Mouse (Mus musculus) left cerebral cortex, postnatal 36 days (tissue): ENCODE results near the gene Nnmt. TPM values are rescaled to one million over a fixed set of nuclear protein-coding genes. Genes with fewer than 3 reads are reported as not detected.

ENCODE experiments used
- DNase-seq, 2 experiments: peaks; one replicate each; pipeline ENCODE4 v3.0.0; 2021 to 2022; ENCODE audit warnings: low spot score in 2 of 2, mixed read lengths in 1 of 2
- intact Hi-C: fragments of 180-260 bp; cut with DNase I; formaldehyde crosslinking; loops from one replicate; pipeline ENCODE4 v1.15.1; 2025
- total RNA-seq, 2 experiments: library from RNA; stranded (reverse); gene quantifications; 2 replicates each; pipeline ENCODE4 v1.2.3; 2021

Gene Nnmt
- total RNA-seq, result under 1 TPM; 0.62 to 0.91 TPM

DNA sequence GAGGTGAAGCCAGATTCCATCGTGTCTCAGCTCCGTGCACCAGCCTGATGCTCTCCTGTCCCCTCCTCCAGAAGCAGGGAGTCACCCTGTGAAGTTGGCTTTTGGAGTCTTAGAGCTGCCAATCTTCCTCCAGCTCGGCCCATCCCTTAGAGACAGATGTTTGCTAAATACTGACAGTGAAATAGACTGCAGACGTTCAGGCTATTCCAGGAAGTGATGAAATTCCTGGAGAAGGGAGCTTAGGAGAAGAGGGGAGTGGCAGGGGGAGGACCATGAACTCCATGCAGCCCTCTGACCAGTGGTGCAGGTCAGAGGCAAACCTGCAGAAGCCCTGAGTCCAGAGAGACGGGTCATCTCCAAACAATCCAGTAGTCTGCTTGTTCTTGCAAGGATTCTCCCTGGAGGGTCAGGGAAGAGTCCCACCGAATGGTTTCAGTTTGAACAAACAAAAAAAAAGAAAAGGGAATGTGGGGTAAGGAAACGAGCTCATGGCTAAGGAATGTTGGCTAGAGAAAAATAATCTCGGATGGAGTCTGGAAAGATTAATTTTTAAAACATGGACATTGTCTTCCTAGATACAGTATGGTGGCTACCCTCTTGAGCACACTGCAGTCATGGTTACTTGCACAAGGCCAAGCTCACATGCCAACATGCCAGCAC lies at the start of gene Nnmt:
Gene Nnmt (minus strand): TSS at position 215 of the 660 bp plus-strand sequence.
- intact Hi-C loops, result no loop called here
- DNase-seq, result no peak

DNA sequence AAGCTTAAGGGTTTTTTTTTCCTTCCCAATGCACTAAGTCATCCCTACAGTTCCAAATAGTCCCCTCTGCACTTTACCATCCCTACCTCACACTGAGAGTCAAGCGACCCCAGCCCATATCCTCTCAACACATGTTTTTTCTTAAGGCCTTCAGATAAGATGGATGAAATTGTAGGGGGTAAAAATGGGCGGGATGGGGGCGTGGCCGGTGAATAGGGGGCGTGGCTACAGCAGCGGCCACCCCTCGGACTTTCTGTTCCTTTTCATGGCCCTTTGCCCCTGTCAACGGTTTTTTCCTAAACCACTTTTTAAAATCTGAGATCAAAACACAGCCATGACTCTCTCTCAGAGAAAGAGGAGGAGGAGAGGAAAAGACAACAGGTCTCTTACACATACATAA lies 49.8 kb upstream of the Nnmt start:
- DNase-seq, result no peak
- intact Hi-C loops, result no loop called here

DNA sequence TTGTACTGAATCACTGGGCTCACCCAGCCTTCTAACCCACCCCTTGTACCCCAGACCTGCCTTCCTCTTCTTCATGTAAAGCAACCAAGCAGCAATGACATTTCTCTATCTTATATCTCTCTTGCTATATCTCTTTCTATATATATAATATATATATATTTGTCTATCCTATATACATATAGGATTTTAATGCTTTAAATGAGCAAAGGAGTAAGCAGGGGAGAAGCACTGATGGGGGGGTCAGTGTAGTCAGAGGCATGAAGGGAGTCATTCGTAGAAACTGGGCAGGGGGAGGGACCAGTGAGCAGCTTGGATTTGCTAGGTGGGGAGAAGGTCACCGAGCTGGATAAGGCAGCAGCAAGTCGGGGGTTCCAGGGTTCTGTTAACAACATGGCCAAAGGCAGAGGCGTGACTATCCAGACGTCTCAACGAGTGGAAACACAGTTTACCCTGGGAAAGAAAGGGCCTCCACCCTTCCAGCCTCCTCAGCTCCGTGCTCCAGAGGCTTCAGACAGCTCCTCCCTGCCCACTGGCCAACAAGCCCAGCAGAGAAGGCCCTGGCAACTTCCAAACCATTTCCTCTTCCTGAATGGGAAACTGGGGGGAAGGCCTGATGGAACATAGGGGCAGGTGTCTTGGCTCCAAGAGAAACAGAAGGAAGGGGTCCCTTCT lies 48.6 kb upstream of the Nnmt start:
- intact Hi-C loops, result no loop called here

DNA sequence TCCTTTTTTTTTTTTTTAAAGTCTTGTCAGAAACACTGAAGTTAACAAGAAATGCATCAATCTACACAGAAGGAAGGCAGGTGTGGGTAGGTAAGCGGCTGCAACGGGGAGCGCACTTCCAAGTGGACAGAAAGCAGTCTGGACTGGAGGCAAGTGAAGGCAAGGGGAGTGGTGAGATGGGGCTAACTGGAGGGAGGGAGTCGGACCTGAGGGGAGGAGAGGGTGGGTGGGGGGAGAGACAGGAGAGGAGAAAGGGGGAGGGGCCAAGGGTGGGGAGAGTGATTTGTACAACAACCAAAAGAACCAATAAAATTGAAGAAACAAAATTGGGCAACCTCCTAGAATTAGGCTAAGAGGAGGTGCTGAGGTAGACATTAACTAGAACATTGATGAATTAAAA lies 47.1 kb upstream of the Nnmt start:
- no peak for DNase-seq
- intact Hi-C loops, result no loop called here

More for the DNA sequence above, 48.6 kb upstream of the Nnmt start:
- no peak for DNase-seq

DNA sequence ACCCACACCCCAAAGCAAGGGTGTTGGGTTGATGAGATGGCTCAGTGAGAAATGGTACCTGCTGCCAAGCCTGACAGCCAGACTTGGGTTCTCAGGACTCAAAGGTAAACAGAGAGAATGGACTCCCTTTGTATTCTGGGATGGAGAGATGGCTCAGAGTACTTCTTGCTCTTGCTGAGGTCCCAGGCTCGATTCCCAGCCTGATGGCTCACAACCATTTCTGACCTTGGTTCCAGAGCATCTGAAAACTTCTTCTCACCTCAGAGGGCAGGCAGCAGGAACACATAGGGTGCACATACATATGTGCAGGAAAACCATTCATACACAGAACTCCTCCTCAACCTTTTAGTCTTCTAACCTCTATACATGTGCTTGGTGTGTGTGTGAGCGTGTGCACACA lies 45.9 kb upstream of the Nnmt start:
- no peak for DNase-seq
- intact Hi-C loops, result no loop called here

DNA sequence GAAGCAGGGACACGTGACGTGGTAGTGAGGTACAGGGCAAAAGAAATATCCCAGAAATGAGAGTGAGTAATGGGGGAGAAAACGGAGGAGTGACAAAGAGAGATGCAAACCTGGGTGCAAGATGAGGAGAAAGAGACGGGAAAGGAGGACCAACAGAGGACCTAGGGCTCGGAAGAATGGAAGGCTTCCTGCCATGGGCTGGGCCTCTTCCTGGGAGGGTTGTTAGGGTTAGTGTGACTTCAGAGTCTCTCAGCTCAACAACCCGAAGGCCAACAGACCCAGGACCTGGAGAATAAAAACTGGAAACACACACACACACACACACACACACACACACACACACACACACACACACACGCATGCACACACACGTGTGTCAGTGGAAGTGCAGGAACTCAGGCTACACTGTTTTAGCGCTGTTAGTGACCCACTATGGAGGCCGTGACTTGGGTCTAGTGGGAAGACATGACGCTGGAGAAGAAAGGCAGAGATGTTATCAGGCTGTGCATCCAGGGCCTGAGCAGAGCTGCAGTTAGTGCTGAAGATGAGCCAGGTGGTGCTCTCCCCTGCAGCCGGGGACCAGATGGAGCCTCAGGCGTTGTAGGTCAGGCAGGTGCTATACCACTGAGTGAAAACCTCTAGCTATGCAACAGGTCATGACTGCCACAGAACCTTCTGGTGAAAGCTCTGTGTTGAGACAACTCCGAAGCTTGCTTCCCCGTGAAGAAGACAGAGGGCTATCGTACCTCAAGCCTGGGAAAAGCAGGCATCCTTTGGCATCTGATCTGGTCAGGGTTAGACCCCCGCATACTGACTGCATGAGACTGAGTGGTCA lies 45.1 kb upstream of the Nnmt start:
- DNase-seq, result no peak
- intact Hi-C loops, result loop anchor here (2.0 to 5.0 kb wide), 2 partner anchors 187 to 402 kb away; partner anchors contain the start of gene Zbtb16

DNA sequence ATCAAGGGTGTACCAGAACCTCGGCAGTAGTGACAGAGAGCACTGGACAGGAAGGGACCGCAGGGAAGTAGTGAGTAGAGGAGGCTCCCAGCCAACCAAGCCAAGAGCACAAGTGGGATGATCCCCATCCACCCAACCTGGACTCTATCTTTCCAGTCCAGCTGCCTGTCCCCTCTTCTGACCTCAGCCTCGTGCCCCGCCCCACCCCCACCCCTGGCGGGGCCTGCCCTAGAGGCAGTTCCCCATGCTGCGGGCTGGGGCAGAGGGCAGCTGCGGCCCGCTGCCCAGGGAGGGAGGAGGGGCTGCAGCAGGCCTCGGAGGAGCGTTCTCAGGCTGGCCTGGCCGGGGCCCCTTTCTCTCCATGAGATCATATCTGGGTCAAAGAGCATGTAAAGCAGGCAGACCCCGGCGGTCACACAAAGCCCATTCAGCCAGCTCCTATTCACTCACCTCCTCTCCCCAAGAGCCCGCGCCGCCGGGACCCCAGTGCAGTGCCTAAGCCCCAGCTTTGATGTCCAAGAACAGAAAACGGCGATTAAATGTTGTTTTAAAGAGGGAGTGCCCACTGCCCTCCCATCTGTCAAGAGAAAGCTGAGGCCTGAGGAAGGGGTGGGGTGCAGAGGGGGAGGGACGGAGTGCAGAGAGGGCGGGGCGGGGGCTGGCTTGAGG lies 44.3 kb upstream of the Nnmt start:
- DNase-seq, result peak in 1 of 2 experiments; percentile 30
- intact Hi-C loops, result loop anchor here (2.0 to 5.0 kb wide), 2 partner anchors 188 to 403 kb away; partner anchors contain the start of gene Zbtb16

DNA sequence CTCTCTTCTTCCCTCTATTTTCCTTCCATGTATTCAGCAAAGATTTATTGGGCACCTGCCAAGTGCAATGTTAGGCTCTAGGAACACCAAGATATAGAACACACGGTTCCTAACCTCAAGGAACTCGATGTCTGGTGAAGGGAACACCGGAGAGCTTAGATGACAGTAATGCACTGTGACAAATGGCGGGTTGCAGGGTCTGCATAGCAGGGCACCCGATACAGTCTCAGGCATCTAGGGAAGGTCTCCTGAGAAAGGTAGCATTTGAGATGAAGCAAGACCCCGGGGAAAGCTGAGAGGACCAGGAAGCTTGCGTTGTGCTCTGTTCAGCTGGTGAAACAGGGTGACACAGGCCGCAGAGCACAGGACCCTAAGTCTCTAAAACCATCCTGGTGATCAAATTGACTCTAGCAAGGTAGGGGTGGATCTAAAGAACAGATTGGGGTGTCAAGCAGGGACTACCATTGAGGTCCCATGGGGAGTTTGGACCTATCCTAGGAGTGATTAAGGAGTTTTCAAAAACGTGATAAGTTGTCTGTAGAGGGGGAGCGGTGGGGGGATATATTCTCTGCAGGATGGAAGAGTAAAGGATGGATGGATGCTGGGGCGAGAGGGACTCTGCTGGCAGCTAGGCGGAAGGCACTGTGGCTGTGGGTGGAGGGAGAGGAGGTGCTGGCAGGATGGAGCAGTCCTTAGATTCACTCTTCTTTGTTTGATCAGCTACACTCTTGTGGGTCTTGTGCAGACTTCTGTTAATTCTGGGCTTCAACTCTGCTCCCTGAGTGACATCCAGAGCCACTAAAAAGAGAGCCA lies 43.5 kb upstream of the Nnmt start:
- intact Hi-C loops, result loop anchor here (2.0 to 5.0 kb wide), 2 partner anchors 188 to 404 kb away; partner anchors contain the start of gene Zbtb16
- DNase-seq, result no peak

DNA sequence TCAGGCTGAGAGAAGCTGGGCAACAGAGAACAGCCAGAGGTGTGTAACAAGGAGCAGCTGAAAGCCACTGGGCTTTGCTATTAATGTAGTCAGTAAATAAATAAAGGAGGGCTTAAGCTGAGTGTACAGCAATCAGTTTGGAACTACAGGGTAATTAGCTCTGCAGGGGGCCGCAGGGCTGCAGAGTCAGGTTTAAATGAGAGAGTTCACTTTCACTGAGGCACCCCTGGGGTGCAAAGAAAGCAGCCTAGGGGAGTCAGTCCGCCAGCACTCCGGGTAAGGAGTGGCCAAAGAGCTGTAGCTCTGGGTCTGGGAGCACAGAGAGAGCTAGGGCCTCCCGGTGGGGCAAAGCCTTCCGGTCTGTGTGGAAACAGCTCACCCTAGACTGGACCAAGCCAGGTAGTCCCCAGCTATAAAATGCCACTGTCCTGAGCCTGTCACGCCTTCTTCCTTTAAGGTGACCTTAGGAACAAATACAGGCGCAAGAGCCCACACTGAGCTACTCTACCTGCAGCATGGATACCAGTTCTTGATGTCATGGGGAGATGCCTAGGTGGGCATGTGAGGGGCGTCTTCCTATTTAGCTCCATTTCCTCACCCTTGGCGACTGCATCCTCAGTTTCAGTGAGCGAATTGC lies 42.8 kb upstream of the Nnmt start:
- intact Hi-C loops, result loop anchor here (2.0 to 5.0 kb wide), 2 partner anchors 189 to 405 kb away; partner anchors contain the start of gene Zbtb16
- DNase-seq, result peak in 1 of 2 experiments; percentile 11

DNA sequence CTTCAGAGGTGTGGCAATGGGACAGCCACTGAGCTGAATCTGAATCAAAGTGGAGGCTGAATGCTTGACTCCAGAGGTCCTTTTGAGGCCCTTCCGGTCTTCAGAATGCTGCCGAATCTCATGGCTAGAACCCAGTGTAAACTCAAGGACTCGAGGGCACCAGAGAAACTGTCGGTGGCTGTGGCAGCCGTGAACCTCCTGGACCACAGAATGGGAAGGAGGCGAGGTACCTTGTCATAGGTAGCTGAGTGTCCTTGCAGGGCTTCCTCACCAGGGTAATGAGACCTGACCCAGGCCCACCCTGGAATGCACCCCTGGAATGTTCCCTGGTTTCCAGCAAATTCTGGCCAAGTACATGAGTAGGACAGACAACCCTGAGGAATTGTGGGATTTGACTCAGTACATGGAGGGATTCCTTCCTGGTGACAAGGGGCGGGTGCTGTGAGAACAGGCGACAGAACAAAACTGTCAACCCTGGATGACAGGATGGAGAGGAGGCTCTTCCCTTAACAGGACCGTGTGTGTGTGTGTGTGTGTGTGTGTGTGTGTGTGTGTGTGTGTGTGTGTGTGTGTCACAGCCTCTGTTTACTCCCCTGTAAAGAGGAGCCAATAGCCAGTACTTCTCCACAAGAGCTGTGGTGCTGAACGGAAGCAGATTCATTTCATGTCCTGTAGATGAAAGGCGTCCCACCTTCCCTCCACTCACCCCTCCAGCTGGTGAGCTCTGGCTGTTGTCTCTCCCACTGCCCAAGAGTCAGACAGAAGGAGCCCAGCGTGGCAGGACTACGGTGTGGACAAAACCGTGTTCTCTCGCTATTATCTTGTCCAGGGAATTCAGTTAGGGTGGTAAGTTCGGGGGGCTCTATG lies 42.1 kb upstream of the Nnmt start:
- peak in 1 of 2 experiments; percentile 14 for DNase-seq
- intact Hi-C loops, result loop anchor here (1.0 to 5.0 kb wide), 4 partner anchors 213 to 405 kb away; no protein-coding TSS in a partner anchor

DNA sequence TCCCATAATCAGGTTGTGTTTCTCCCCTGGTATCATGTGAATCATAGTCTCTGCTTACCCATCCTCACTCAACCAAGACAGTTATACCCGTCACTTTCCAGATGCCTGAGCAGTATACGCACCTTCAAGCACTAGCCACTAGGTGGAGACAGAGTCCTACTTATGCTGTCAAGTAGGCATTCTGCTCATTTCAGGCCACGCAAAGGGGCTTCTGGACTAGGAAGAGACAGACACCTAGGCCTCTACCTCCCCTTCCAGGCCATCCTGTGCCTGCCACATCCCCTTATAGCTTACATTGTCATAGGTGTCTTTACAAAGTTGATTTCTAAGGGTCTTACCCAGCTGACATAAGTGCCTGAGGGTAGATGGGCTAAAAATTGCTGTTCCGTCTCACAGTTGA lies 41.3 kb upstream of the Nnmt start:
- intact Hi-C loops, result loop anchor here (1.0 to 5.0 kb wide), 4 partner anchors 214 to 406 kb away; no protein-coding TSS in a partner anchor
- peak; percentile 63 to 77 for DNase-seq

DNA sequence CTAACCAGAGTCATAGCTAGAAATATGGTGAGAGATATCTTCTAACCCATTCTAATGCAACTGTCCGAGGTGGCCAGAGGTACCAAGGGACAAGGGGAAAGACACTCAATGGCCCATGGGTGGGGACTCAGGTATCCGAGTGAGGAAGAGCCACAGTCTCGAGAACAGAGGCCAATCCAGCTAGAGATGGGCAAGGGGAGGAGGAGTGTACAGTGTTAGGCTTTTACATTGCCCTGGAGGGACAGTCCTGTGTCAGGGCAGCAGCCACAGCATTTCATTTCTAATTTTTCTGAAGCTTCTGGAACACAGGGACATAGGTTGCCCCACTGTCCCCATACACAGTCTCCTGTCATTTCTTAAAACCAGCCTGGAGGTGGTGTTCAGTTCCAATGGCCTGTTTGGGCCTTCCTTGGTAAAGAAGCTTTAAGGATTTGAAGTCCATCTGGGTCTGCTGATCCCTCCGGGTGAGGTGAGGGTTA lies 40.7 kb upstream of the Nnmt start:
- intact Hi-C loops, result loop anchor here (1.0 to 5.0 kb wide), 4 partner anchors 215 to 407 kb away; no protein-coding TSS in a partner anchor
- no peak for DNase-seq

DNA sequence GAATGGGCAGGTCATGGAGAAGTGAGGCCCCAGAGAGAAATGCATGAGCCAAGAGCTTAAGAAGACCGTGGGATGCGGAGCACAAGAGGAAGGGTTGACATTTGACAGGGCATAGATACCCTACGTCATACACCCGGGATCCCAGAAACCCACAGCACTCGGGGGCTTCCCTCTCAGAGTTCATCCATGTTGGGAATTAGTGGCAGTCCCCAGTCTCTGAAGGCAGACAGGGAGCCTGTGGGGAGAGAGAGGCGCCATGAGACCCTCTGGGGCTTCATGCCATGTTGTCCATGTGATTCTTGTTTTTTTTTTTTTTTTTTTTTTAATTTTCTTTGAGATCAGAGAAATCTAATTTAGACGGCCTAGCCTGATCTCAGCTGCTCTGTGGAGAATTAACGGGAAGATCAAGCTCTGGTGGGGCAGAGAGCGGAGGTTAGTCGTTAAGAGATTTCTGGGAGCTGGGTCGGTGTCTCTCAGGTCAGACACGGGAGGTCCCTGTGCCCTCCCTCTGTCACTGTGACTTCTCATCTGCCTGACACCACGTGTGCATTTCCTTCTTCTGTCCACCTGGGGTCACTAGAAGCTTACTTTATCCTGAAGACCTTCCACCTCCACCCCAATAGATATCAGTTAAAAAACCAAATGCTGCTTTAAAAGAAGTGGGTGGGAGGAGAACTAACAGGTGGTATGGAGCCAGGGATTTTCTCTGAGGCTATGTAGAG lies 40.1 kb upstream of the Nnmt start:
- intact Hi-C loops, result loop anchor here (5.0 kb wide), 1 partner anchor 407 kb away; no protein-coding TSS in a partner anchor
- DNase-seq, result peak in 1 of 2 experiments; percentile 34

DNA sequence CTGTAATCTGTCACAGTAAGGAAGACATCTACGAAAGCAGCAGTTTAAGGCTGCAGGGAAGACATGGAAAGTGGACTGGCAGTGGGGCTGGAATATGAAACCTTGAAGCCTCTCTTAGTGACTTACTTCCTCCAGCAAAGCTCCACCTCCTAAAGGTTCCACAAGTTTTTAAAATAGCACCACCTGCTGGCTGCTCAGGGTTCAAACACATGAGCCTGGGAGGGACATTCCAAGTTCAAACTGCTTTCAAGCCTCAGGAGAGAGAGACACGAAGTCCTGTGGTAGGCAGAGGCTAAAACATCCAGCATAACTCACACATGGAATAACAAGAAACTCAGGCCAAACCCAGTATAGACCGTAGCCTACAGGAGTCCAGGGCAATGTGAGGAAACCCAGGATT lies 39.4 kb upstream of the Nnmt start:
- intact Hi-C loops, result no loop called here
- DNase-seq, result peak in 1 of 2 experiments; percentile 2

DNA sequence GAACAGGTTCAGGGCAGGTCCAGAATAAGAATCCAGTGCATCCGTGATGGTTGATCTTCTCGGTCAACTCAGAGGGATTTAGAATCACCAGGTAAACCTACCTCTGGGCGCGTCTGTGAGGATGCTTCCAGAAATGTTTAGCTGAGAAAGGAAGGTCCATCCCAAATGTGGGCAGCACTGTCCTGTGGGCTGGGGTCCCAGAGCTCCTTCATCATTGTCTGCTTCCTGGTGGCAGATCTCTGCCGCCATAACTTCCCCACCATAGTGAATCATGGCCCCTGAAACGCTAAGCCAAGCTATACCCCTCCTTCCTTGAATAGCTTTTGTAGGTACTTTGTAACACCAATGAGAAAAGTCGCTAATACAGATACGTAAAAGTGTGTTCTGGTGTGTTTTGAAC lies 36.7 kb upstream of the Nnmt start:
- intact Hi-C loops, result no loop called here
- DNase-seq, result no peak

DNA sequence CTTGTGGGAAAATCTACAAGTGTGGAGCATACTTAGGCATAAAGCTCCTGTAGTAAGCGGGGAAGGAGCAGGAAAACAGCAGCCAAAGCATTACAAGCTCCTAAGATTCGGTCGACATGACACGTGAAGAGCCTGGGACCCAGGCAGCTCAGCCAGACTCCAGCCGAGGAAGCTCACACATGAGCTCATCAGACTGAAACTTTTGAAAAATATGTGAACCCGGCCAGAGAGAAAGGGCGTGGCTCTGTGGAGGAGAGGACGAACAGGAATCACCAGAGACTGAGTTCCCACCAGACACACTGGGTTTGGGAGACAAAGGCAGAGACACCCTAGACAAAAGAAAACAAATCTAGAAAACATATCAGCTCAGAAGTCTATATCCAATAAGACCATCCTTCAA lies 35.9 kb upstream of the Nnmt start:
- intact Hi-C loops, result no loop called here
- DNase-seq, result peak in 1 of 2 experiments; percentile 1
